Comparison of ENCODE assay signal across 9 mouse cellular contexts in the genomic region with DNA sequence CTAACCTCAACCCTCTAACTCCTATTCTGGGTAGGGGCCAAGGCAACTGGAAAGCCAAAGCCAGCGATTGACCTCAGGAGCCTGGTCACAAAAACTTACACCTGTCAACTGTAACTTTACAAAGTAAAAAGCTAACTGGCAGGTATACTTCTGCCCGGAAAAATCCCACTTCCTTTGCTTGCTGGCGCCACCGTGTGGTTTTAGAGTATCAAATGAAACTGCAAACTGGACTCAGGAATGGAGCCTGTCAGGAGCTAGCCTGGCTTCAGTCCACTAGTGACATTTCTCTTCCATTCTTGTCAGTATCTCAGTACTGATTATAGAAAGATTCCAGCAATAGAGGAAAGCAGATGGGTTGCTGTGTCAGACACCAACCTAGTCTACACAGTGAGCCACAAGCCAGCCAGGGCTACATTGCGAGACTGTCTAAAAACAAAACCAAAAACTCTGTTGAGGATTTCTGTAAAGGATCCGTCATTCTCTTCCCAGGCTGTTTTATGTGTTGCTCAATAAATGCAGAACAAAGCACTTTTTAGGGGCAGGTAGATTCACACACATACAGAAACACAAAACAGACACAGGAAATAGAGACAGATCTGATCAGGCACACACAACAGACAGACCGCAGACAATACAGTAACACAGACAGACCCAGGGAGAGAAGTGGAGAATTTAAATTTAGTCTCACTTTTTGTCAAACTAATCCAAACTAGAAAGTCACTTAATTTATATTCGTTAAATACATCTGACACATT. TPM values are rescaled to one million over a fixed set of nuclear protein-coding genes. Genes with fewer than 3 reads are reported as not detected.
DNase-seq lines count a peak whose midpoint lies in the region; ATAC-seq and TF ChIP-seq lines count a peak whose summit lies in the region.
"Had no signal": no experiment of that assay in that cellular context is flagged by ENCODE, and none has a peak within 500 bp of the region (broad histone marks: within the 10 kb centered on the region; RNA-seq: fewer than 3 reads in every experiment).

No protein-coding gene starts in this region.

- H3K4me2 ChIP-seq in CH12.LX (ENCODE audit: insufficient read depth, low read depth, poor library complexity, severe bottlenecking), result peak overlapping the region; percentile 90
- no peak overlapping the region for H3K4me2 ChIP-seq in heart, embryonic 11.5 days

- H3K9ac ChIP-seq in CH12.LX (ENCODE audit: insufficient read depth, low read depth), result peak overlapping the region; percentile 63
- H3K9ac ChIP-seq in heart, embryonic 11.5 days (ENCODE audit: low read depth, low read length), result 0 out of 2 replicates have a peak overlapping the region, but pooled peaks have one; percentile 46

- no peaks in the 10 kb centered on the region for H3K36me3 ChIP-seq in CH12.LX (replicated peaks in 1 of 2; ENCODE audit: control insufficient read depth in 1 of 2, insufficient read depth in 1 of 2, low read length in 1 of 2)
- no peaks in the 10 kb centered on the region for H3K36me3 ChIP-seq in heart, embryonic 11.5 days (ENCODE audit: control insufficient read depth, insufficient read depth, low read length)

- H3K9me3 ChIP-seq in CH12.LX (replicated peaks; ENCODE audit: low read length), result no peaks in the 10 kb centered on the region
- H3K9me3 ChIP-seq in heart, embryonic 11.5 days (replicated peaks; ENCODE audit: control insufficient read depth, low read length), result no peaks in the 10 kb centered on the region

- no peak for TF ChIP-seq EP300 in CH12.LX (IDR thresholded peaks at IDR 0.05; ENCODE audit: low read length)

- in situ Hi-C loops in CH12.LX (cut with MboI; ENCODE audit: low pct_ligation_motif_present, low pct_unique_long_range_greater_than_20kb, low sequenced_read_pairs), result loop anchor here (10.0 kb wide), 1 partner anchor 365 kb away; no protein-coding TSS in a partner anchor

- WGBS in heart, embryonic 11.5 days (ENCODE audit: insufficient replicate concordance), result 31% methylated on average over 8 of the region's 8 CpGs

- peak; percentile 23 to 90; a peak in 3 of 4 replicates for TF ChIP-seq CTCF in CH12.LX (conservative IDR thresholded peaks at IDR 0.05 in 1 of 2, IDR thresholded peaks at IDR 0.05 in 1 of 2; ENCODE audit: low read depth in 2 of 2, low read length in 2 of 2)

- H3K4me1 ChIP-seq in CH12.LX (ENCODE audit: control insufficient read depth in 1 of 2, insufficient read depth in 2 of 2), result peaks cover 5 to 33% of the 10 kb centered on the region in 2 experiments; a peak in 3 of 4 replicates
- H3K4me1 ChIP-seq in heart, embryonic 11.5 days (ENCODE audit: control insufficient read depth, insufficient read depth, low read length), result no peaks in the 10 kb centered on the region

- no peak for TF ChIP-seq POLR2A in CH12.LX (IDR thresholded peaks at IDR 0.05; ENCODE audit: low read depth, low read length)

- no peaks in the 10 kb centered on the region for H3K27me3 ChIP-seq in CH12.LX (replicated peaks)
- H3K27me3 ChIP-seq in heart, embryonic 11.5 days (ENCODE audit: control insufficient read depth, insufficient read depth, low read length), result peaks cover 7% of the 10 kb centered on the region; the same call in 1 of the 2 replicates

- dilution Hi-C loops in CH12.LX (cut with MboI; ENCODE audit: extremely low pct_ligation_motif_present, extremely low pct_unique_long_range_greater_than_20kb, low sequenced_read_pairs), result no loop called here

- H3K79me2 ChIP-seq in CH12.LX (replicated peaks; ENCODE audit: control insufficient read depth, extremely low read depth, insufficient read depth, poor library complexity, severe bottlenecking), result no peaks in the 10 kb centered on the region

- no peak overlapping the region for H3K27ac ChIP-seq in CH12.LX (ENCODE audit: insufficient read depth, low read depth)
- H3K27ac ChIP-seq in heart, embryonic 11.5 days (ENCODE audit: low read depth, low read length), result no peak overlapping the region

- no peak for ATAC-seq in heart, embryonic 11.5 days (replicated peaks; ENCODE audit: insufficient number of reproducible peaks, low FRiP score, low TSS enrichment)
- ATAC-seq in erythroid progenitor cell, adult 5-6 weeks (replicated peaks; ENCODE audit: low FRiP score, poor library complexity, severe bottlenecking), result no peak

- peak overlapping the region in 1 of 3 experiments; percentile 17 for H3K4me3 ChIP-seq in CH12.LX (replicated peaks in 1 of 3; ENCODE audit: low read depth in 2 of 3, low read length in 2 of 3, poor library complexity in 1 of 3)
- H3K4me3 ChIP-seq in heart, embryonic 11.5 days (ENCODE audit: low read depth, low read length), result no peak overlapping the region

- DNase-seq in CH12.LX (ENCODE audit: extremely low read depth), result peak; percentile 77
- peak; percentile 61 for DNase-seq in T-cell, adult 2 months (ENCODE audit: low spot score)
- peak; percentile 63 to 79 for DNase-seq in cerebellum, postnatal 25 days
- peak; percentile 83 to 84 for DNase-seq in kidney, postnatal 4 days
- peak; percentile 81 for DNase-seq in lung, postnatal 14 days
- peak; percentile 76 for DNase-seq in right cerebral cortex, postnatal 14 days

- TF ChIP-seq RAD21 in CH12.LX (IDR thresholded peaks at IDR 0.05; ENCODE audit: low read depth, low read length), result peak; percentile 84

TF ChIP-seq in CH12.LX, 34 proteins besides CTCF, POLR2A, EP300 and RAD21:
- TF ChIP-seq ELF1 (IDR thresholded peaks at IDR 0.05; ENCODE audit: low read depth, low read length) (peak; percentile 20; the same call in 1 of the 2 replicates), USF2 (conservative IDR thresholded peaks at IDR 0.05; ENCODE audit: low read depth, low read length) (no peak), IRF4 (IDR thresholded peaks at IDR 0.05; ENCODE audit: low read depth, low read length) (peak; percentile 63), MEF2A (IDR thresholded peaks at IDR 0.05; ENCODE audit: borderline replicate concordance, low read depth, low read length) (0 out of 2 replicates have a peak, but pooled peaks have one; percentile 1), SMC3 (IDR thresholded peaks at IDR 0.05; ENCODE audit: low read depth, low read length) (peak; percentile 87)

RNA-seq across cellular contexts. Expression of a gene that starts 5.5 kb away (rescaled TPM):
- total RNA-seq in CH12.LX (2012; rRNA removed) (61.7 and 62.2 TPM in 2 replicates), CH12.LX (2014; rRNA removed) (77.8 and 85.7 TPM in 2 replicates)
- 86.1 and 86.4 TPM in 2 replicates for polyA plus RNA-seq in CH12.LX (2012; ENCODE audit: insufficient read length, low read depth)
- 81.7 and 96.4 TPM in 2 replicates for polyA plus RNA-seq in heart, embryonic 11.5 days (2014; fragmentation: Nextera tagmentation; extraction: Ambion mirVana)
- 15.1 and 16.2 TPM in 2 replicates for total RNA-seq in erythroid progenitor cell, adult 5-6 weeks (2015; ENCODE audit: low replicate concordance)
- 4.5 and 22.6 TPM in 2 replicates for total RNA-seq in erythroid progenitor cell, adult 5-6 weeks (2017; ENCODE audit: low replicate concordance)

RNA-seq across cellular contexts. Expression of a gene that starts 6.9 kb away (rescaled TPM):
- 0.04 TPM in 1 of 2 replicates, not detected in the other for total RNA-seq in CH12.LX (2012; rRNA removed)
- not detected in 2 replicates for total RNA-seq in CH12.LX (2014; rRNA removed)
- polyA plus RNA-seq in CH12.LX (2012; ENCODE audit: insufficient read length, low read depth), result 0.05 and 0.10 TPM in 2 replicates
- polyA plus RNA-seq in heart, embryonic 11.5 days (2014; fragmentation: Nextera tagmentation; extraction: Ambion mirVana), result 0.03 TPM in 2 replicates
- total RNA-seq in erythroid progenitor cell, adult 5-6 weeks (2015; ENCODE audit: low replicate concordance), result not detected in 2 replicates
- total RNA-seq in erythroid progenitor cell, adult 5-6 weeks (2017; ENCODE audit: low replicate concordance), result not detected in 2 replicates
- total RNA-seq: layer of hippocampus, adult 8-10 months had no signal

RNA-seq across cellular contexts. Expression of a gene that starts 59.8 kb away (rescaled TPM):
- total RNA-seq in CH12.LX (2012; rRNA removed), result 12.8 and 13.4 TPM in 2 replicates
- 9.5 and 10.0 TPM in 2 replicates for total RNA-seq in CH12.LX (2014; rRNA removed)
- 30.0 and 37.9 TPM in 2 replicates for polyA plus RNA-seq in CH12.LX (2012; ENCODE audit: insufficient read length, low read depth)
- 46.6 and 47.7 TPM in 2 replicates for polyA plus RNA-seq in heart, embryonic 11.5 days (2014; fragmentation: Nextera tagmentation; extraction: Ambion mirVana)
- total RNA-seq in erythroid progenitor cell, adult 5-6 weeks (2015; ENCODE audit: low replicate concordance), result 1.1 and 2.1 TPM in 2 replicates
- 2.1 and 6.3 TPM in 2 replicates for total RNA-seq in erythroid progenitor cell, adult 5-6 weeks (2017; ENCODE audit: low replicate concordance)
